Mouse (Mus musculus) liver, adult 2 months (tissue): Measurements from ENCODE around the gene Chrnd. TPM values are rescaled to one million over a fixed set of nuclear protein-coding genes. Genes with fewer than 3 reads are reported as not detected.

Source experiments
- DNase-seq: peaks from one replicate; pipeline ENCODE4 v3.0.0-alpha.2; 2011; ENCODE audit warnings: low read depth, low spot score; ENCODE audit errors: extremely low read depth
- H3K27ac ChIP-seq: fragments of 200-500 bp; replicated peaks from 2 replicates; pipeline ENCODE4 v1.5.1; 2012; ENCODE audit warnings: low read depth, mild to moderate bottlenecking, control low read depth, inconsistent platforms, low read length; ENCODE audit not compliant: insufficient read depth
- H3K27me3 ChIP-seq: fragments of 200-500 bp; 2 replicates; pipeline ENCODE4 v1.6.1; 2012; ENCODE audit warnings: mild to moderate bottlenecking, moderate library complexity, low read length, inconsistent platforms; ENCODE audit not compliant: control insufficient read depth, insufficient read depth
- H3K36me3 ChIP-seq: fragments of 200-500 bp; 2 replicates; pipeline ENCODE4 v1.6.1; 2012; ENCODE audit warnings: low read length, inconsistent platforms; ENCODE audit not compliant: control insufficient read depth, insufficient read depth
- H3K4me1 ChIP-seq: fragments of 200-500 bp; 2 replicates; pipeline ENCODE4 v1.6.1; 2011; ENCODE audit warnings: low read length; ENCODE audit not compliant: control insufficient read depth, insufficient read depth
- H3K4me3 ChIP-seq: fragments of 200-500 bp; 2 replicates; pipeline ENCODE4 v1.5.1; 2011; ENCODE audit warnings: low read depth, mild to moderate bottlenecking, control low read depth, low read length, moderate library complexity; ENCODE audit not compliant: insufficient read depth
- H3K79me2 ChIP-seq: fragments of 200-500 bp; 2 replicates; pipeline ENCODE4 v1.6.1; 2012; ENCODE audit warnings: inconsistent platforms, mild to moderate bottlenecking, low read length, moderate library complexity; ENCODE audit not compliant: control insufficient read depth, insufficient read depth
- H3K9ac ChIP-seq: fragments of 200-500 bp; 2 replicates; pipeline ENCODE4 v1.6.1; 2012; ENCODE audit warnings: low read depth, mild to moderate bottlenecking, control low read depth, inconsistent platforms, low read length
- CTCF ChIP-seq: fragments of 200-500 bp; IDR thresholded peaks from 2 replicates; pipeline ENCODE4 v1.5.1; 2011; ENCODE audit warnings: low read depth, low read length, control low read depth
- POLR2A ChIP-seq: fragments of 200-500 bp; IDR thresholded peaks from 2 replicates; pipeline ENCODE4 v1.6.1; 2011; ENCODE audit warnings: low read length, control low read depth; ENCODE audit not compliant: insufficient read depth; ENCODE audit errors: extremely low read depth
- WGBS: fragments of 180-500 bp; shearing (Covaris S2); methylation state at CpG from one replicate; pipeline ENCODE4 v1.1.7; 2018; 5-methylcytosine and 5-hydroxymethylcytosine counted together
- polyA plus RNA-seq: library from polyadenylated mRNA; depleted of rRNA; stranded (reverse); fragments of >200 nt; gene quantifications from 2 replicates; pipeline ENCODE4 v1.2.3, GENCODE M21; 2012
- total RNA-seq: library from RNA; depleted of rRNA; stranded (reverse); fragments of >200 nt; gene quantifications from 2 replicates; pipeline ENCODE4 v1.2.3, GENCODE M21; 2014

Chrnd gene
- total and polyA plus RNA-seq, 2 experiments: not detected

- no peaks in the 10 kb centered on the region for H3K79me2 ChIP-seq
- H3K4me1 ChIP-seq: no peaks in the 10 kb centered on the region
- 0 out of 2 replicates have a peak, but pooled peaks cover 3% of the 10 kb centered on the region for H3K27me3 ChIP-seq
- no peaks in the 10 kb centered on the region for H3K36me3 ChIP-seq
- no peak for TF ChIP-seq CTCF
- no peak for TF ChIP-seq POLR2A
- no peak overlapping the region for H3K9ac ChIP-seq
- no peak overlapping the region for H3K27ac ChIP-seq
- no peak for DNase-seq
- WGBS: 64% methylated on average over 9 of the region's 9 CpGs
- H3K4me3 ChIP-seq: no peak overlapping the region
Observed at GRCm38 (mm10) chr1:87164796-87165184, 25.6 kb upstream of the Chrnd start.

GRCm38 (mm10) chr1:87170458-87170857, 19.9 kb upstream of the Chrnd start:
- 17% methylated on average over 19 of the region's 19 CpGs for WGBS
- TF ChIP-seq CTCF (no peak), POLR2A (no peak)
- no peaks in the 10 kb centered on the region for H3K79me2 ChIP-seq
- no peaks in the 10 kb centered on the region for H3K4me1 ChIP-seq
- no peak overlapping the region for H3K27ac ChIP-seq
- DNase-seq: no peak
- no peak overlapping the region for H3K4me3 ChIP-seq
- H3K36me3 ChIP-seq: no peaks in the 10 kb centered on the region
- H3K27me3 ChIP-seq: no peaks in the 10 kb centered on the region
- H3K9ac ChIP-seq: no peak overlapping the region

- WGBS: 90% methylated on average over 1 of the region's 1 CpGs
- H3K79me2 ChIP-seq: no peaks in the 10 kb centered on the region
- no peak overlapping the region for H3K9ac ChIP-seq
- H3K4me3 ChIP-seq: no peak overlapping the region
- TF ChIP-seq POLR2A (no peak), CTCF (no peak)
- no peak overlapping the region for H3K27ac ChIP-seq
- H3K36me3 ChIP-seq: no peaks in the 10 kb centered on the region
- DNase-seq: no peak
- H3K27me3 ChIP-seq: no peaks in the 10 kb centered on the region
- no peaks in the 10 kb centered on the region for H3K4me1 ChIP-seq
Observed at GRCm38 (mm10) chr1:87171312-87171711, 19.1 kb upstream of the Chrnd start.

- no peak for DNase-seq
- Histone ChIP-seq H3K79me2 (no peaks in the 10 kb centered on the region), H3K9ac (no peak overlapping the region), H3K36me3 (no peaks in the 10 kb centered on the region), H3K4me1 (no peaks in the 10 kb centered on the region), H3K27ac (no peak overlapping the region), H3K27me3 (no peaks in the 10 kb centered on the region), H3K4me3 (no peak overlapping the region)
- 81% methylated on average over 9 of the region's 9 CpGs for WGBS
- no peak for TF ChIP-seq CTCF
- no peak for TF ChIP-seq POLR2A
Observed at GRCm38 (mm10) chr1:87172316-87172715, 18.1 kb upstream of the Chrnd start.

- 29% methylated on average over 28 of the region's 28 CpGs for WGBS
- Histone ChIP-seq H3K4me1 (no peaks in the 10 kb centered on the region), H3K27ac (no peak overlapping the region), H3K4me3 (no peak overlapping the region), H3K27me3 (no peaks in the 10 kb centered on the region), H3K36me3 (no peaks in the 10 kb centered on the region), H3K9ac (no peak overlapping the region), H3K79me2 (no peaks in the 10 kb centered on the region)
- peak; percentile 81 for TF ChIP-seq CTCF
- TF ChIP-seq POLR2A: no peak
- peak; percentile 40 for DNase-seq
Observed at GRCm38 (mm10) chr1:87174006-87174955, 16.1 kb upstream of the Chrnd start.

GRCm38 (mm10) chr1:87175852-87176292, 14.5 kb upstream of the Chrnd start:
- no peaks in the 10 kb centered on the region for H3K4me1 ChIP-seq
- TF ChIP-seq CTCF (no peak), POLR2A (no peak)
- WGBS: 62% methylated on average over 11 of the region's 11 CpGs
- no peak overlapping the region for H3K27ac ChIP-seq
- no peak overlapping the region for H3K9ac ChIP-seq
- H3K79me2 ChIP-seq: no peaks in the 10 kb centered on the region
- no peaks in the 10 kb centered on the region for H3K36me3 ChIP-seq
- no peaks in the 10 kb centered on the region for H3K27me3 ChIP-seq
- no peak for DNase-seq
- H3K4me3 ChIP-seq: no peak overlapping the region
